Mouse (Mus musculus) adipocyte (in vitro differentiated cells): Measurements from ENCODE around the gene Klc1.

Experiments used
- DNase-seq: peaks from one replicate; pipeline ENCODE4 v3.0.0-alpha.2; 2016; ENCODE audit warnings: low spot score

Klc1 gene

DNA sequence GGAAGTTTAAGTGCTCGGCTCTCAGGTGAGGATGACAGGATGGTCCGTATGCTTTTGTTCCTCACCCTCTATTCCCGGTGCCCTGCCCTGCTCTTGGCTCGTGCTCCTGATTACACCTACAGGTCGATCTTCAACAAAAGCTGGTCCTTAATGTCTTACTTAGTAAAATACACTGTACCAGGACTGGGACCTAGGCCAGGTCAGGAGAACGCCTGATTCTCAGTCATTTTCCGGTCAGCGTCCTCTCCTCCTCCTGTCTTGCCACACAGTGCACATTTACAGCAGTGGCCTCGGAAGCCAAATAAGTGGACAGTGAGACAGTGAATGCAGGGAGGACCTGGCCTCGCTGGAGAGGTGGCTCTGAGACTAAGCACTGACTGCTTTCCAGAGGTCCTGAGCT lies 12.0 kb downstream of the Klc1 start:
- no peak for DNase-seq

DNA sequence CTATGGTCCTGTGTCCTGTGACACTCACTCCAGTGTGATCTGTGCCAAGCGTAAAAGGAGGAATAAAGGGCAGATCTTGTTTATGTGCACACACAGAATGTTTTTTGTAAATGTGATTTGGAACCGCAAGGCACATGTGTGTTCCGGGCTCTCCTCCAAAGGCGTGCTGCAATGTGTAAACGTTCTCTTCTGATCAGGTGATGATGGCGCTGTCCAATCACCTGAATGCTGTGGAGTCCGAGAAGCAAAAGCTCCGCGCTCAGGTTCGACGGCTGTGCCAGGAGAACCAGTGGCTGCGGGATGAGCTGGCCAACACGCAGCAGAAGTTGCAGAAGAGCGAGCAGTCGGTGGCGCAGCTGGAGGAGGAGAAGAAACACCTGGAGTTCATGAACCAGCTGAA lies 15.5 kb downstream of the Klc1 start:
- no peak for DNase-seq

DNA sequence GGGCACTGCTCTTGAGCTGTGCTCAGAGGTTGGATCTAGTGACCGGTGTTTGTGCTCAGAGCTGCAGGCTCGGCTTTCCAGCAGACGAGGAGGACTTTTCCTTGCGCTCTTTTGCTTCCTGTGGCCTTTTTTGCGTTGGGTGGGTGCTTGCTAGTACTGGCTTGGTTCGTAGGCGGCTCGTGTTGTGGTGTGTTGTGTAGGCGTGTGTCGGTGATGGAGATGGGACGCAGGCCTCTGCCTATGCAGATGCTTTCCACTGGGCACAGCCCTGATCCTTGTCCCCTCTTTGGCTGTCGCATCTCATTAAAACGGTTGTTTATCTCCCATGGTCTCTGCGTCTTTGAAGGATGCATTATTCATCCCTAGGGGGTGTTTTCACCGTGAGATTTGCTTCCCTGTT lies 16.2 kb downstream of the Klc1 start:
- no peak for DNase-seq

DNA sequence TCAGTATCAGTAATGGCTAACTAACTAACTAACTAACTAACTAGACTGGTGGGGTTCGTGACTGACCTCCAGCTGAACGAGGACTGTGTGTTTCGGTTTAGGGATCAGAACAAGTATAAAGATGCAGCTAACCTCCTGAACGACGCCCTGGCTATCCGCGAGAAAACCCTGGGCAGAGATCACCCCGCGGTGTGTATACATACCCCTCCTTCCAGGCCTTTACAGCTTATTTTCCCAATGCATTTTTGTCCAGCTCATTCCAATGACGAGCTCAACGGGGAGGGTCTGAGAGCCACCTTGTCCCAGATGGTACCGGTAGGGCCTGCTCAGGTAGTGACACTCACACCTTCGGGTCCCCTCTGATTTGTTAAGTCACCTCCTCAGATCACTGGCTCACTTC lies 19.3 kb downstream of the Klc1 start:
- DNase-seq, result no peak

DNA sequence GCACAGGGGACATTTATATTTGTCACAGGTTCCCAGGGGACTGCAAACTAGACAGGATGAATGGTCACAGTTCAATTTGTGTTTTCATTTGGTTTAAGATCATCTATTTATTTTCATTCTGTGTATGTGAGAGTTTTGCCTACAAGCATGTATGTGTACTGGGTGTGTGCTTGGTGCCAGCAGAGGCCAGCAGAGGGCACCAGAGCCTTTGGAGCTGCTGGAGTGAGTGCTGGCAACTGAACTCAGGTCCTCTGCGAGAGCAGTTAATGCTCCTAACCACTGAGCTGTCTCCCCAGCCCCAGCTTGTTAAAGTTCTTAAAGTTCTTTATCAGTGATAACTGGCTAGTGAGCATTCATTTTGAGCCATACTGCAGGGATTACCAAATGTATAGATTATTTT lies 20.9 kb downstream of the Klc1 start:
- DNase-seq, result no peak

DNA sequence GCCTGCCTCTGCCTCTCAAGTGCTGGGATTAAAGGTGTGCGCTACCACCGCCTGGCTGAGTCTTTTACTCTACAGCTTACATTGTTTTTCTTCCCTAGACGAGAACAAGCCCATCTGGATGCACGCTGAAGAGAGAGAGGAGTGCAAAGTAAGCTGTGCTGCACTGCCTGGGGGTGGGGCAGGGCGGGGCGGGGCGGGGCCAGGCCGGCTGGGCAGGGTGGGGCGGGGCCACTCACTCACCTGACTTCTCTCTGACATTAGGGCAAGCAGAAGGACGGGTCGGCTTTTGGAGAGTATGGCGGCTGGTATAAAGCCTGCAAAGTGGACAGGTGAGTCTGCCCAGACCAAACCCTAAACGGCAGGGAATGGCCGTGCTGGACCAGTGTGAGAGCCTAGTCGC lies 26.5 kb downstream of the Klc1 start:
- DNase-seq, result no peak

DNA sequence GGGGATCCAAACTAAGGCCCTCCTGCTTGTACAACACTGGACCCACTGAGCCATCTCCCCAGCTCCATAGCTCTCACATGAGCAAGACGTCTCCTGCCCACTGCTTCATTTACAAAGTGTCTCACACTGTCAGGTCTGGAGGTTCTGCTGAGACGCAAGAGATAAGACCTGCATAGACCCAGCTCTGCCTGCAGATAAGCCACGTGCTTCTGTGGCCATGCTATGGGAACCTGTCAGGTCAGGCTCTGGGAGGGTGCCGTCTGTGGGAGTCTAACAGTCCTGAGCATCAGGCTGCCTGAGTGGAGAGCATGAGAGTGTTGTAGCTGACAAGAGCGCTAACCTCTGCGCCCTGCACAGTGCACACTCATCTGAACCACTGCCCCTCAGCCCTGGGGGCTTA lies 28.4 kb downstream of the Klc1 start:
- no peak for DNase-seq

DNA sequence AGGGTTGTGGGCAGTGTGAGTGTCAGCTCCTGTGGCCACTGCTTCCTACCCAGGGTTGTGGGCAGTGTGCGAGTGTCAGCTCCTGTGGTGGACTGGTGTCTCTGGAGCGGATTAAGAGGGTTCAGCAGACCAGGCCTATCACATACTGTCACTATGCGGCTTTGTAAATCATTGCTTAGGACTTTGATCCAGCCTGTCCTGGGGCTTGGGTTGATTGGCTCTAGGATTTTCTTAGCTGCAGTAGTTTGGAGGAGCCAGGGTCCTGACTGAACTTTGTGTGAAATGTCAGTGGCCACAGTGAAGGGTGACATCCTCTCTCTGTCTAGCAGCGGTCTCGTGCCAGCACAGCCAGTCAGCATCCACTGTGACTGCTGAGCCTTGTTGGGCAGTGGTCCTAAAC lies 31.4 kb downstream of the Klc1 start:
- DNase-seq, result no peak

DNA sequence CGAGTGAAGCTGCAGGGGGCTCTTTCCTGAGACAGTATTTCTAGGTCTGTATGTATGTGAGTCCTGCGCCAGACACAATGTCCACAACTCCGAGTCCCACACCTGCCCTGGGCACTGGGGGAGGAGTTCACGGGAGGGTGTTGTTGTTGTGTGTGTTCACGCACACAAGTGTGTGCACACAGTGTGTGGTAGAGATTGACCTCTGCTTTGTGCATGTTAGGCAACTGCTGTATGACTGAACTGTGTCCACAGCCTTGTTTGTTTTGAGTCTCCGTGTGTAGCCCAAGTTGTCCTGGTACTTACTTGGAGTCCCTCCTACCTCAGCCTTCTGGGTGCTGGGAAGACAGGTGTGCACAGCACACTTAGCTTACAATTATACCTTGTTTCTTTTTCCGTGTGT lies 32.0 kb downstream of the Klc1 start:
- DNase-seq, result no peak

DNA sequence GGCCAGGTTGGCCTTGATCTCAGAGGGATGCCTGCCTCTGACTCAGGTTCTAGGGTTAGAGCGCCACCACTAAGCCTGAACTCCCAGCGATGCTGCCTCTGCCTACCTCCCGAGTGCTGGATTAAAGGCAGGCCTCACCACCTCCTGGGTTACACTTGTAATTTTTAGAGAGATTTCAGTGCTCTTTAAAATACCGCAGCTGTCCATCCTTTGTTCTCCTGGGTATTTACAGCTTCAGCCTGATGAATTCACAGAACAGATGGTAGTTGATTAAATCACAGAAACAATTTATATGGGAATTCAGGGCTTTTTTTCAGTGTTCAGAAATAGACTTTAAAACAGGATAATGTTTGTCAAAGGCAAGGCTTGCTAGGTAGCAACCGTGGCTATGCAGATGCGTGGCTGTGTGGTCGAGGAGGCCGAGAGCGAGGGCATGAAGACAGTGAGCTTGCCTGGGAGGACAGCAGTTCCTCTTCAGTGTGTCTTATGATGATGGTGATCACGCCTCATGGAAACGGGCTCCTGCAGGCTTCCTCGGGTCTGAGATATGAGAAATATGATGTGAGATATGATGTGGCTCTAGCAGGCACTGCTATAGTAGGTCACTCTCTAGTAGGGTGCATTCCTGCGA lies 32.9 kb downstream of the Klc1 start:
- no peak for DNase-seq

DNA sequence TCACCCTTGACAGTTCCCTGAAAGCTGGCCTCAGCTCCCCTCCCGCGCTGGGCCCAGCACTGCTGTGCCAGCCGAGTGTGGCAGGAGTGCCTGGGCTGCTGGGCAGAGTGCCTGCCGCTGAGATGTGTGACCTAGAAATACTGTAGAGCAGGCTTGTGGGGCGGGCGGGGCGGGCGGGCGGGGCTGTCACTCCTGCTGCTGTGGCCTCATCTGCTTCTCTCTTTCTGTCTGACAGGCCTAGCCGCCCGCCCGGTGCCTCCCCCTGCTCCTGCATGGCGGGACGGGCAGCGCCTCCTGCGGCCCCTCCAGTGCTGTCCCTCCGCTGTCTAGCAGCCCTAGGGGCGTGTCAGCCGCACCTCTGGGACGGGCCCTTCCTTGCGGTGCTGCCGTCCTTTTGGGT lies 35.5 kb downstream of the Klc1 start:
- peak; percentile 78 for DNase-seq

DNA sequence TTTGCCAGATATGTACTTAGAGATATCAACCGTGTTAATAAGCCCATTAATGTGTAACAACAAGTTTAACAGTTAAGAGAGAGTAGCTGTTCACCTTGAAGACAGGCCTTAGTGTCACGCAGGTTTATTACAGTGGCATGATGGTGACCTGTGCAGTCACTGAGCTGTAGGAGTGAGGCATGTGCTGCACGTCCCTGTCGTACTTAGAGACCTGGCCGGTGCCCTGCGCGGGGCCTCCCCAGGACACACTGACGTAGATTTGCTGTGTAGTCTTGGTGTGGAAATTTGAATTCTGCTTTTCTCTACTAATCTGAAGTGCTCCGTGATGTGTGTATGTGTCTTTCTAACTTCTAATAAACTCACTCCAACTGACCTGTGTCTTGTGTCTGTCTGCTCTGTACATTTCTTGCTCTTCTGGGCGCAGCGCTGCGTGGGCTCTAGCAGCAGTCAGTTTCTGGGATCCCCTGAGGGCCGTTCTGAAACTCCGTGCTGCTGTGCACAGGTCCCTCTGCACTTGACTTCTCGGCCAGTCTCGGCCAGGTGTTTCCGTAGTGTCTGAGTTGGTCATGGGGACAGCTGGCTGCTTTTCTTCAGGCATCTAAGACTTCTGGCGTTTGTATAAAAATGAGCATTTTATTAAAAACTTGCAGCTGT lies 36.0 kb downstream of the Klc1 start:
- no peak for DNase-seq

DNA sequence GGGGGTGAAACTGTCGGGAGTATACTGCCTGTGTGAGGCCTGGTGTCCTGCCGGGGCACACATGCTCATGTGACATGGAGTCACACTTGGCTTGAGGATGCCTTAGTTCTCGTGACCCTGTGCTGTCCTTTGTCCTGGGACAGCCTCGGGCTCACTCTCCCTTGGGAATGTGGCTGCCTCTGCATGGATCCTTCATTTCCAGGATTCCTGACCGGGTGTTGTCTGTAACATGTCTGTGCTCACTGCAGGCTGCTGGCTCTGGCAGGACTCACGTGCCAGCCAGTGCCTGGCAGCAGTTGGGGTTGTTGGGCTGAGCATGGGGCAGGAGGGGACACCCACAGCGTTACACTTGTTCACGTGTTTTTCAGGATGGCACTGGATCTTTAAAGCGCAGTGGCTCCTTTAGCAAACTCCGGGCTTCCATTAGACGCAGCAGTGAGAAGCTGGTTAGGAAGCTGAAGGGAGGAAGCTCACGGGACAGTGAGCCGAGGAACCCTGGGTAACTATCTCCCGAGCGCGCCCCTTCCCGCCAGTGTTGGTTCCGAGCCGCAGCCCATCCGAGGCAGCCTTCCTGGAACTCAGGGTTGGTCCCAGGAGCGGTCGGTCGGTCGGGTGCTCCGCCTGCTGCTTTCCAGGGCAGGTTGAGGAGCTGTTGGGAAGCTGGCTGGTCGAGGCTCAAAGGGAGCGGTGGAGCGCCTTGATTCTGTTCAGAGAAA lies 36.7 kb downstream of the Klc1 start:
- peak; percentile 34 for DNase-seq

DNA sequence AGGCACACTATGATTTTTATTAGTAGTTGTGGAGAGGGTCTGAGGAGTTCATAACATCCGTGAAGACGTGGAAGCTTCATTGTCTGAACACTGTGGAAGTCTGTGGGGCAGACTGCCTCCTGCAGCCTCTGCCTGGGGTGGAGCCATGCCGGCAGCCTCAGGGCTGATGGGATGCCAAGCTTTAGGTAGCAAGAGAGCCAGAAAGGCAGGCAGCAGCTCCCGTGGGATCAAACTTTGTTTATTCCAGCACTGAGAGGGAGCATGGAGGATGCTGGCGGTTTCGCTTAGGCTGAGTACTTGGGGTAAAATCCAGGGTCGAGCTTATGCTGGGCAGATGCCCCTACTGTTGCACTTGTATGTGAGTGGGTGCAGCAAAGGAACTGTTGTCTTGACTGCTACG lies 38.6 kb downstream of the Klc1 start:
- peak; percentile 57 for DNase-seq

DNA sequence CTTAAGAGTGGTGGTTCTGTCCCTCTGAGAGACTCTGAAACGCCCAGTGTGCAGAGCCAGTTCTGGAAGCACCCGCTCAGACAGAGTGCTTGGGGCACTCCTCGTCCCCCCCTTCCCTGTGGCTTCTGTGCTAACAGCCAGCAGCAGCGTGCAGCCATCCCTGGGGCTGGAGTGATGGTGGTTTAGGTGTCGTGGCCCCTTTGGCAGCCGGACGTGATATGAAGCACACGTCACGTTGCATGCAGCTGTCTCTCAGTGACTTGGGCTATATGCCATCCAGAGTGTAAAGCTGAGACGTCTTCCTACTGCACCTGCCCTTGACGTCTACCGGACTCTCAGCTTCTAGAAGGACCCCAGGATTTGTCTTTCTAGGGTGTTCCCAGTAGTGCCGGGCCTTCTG lies 39.8 kb downstream of the Klc1 start:
- no peak for DNase-seq

DNA sequence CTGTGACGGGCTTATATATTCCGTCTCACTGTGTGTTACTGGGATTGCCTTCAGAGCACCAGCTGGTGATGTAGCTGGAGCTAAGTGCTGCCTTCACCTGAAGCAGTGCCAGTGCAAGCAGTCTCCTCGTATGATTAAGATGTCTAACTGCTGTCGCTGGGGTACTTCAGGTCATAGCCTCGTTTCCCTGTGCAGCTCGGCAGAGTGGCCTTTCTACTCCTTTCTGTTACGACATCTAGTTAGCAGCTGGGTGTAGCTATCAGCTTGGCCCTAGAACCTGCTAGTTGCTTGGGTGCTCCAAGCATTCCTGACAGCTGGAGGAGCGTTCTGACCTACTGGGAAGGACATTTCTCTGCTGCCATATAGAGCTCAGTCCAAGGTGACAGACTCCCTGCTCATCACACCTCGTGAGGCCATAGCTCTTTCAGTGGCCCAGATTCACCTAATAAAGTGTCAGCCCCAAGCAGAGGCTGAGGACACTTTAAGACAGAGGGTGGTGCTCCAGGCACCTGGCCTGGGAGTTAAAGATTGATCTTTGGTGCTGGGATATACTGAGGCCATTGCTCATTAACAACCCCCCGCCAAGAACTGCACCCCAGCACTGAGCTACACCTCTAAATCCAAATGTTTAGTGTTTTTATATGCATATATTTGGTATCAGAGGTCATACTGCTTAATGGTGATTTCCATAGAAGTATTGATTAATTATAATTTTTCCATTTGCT lies 42.0 kb downstream of the Klc1 start:
- peak; percentile 74 for DNase-seq

DNA sequence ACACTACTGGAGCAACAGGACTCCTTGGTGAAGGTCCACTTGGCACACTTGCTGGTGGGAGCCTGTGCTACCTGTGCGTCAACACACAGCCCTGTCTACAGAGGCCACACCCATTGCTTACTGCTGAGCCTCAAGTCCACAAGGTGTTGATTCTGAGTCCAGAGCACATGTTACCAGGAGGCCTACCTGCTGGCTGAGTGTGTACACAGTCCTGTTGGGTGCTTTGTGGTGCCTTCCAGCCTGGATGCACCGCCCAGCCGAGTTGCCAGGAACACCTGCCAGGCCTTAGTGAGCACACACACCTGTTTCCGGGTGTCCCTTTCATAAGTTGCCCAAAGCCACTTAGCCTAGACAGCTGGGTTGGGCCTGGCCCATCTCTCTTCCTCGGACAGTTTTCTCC lies 44.9 kb downstream of the Klc1 start:
- no peak for DNase-seq

DNA sequence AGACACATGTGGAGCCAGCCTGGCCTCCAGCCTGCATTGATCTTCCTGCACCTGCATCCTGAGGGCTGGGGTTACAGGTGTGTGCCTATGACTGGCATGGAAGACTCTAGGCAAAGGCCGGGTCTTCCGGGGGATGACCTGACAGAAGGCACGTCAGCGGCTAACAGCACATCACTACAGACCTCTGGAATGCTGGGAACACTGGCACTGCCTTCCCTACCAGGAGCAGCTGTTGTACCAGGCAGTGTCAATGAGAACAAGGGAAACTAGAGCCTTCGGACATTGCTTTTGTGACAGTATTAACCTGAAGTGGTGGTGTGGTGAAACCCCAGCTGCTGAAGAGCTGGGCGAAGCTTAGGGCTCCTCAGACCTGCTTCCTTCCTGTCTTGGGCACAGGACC lies 50.1 kb downstream of the Klc1 start:
- DNase-seq, result no peak

DNA sequence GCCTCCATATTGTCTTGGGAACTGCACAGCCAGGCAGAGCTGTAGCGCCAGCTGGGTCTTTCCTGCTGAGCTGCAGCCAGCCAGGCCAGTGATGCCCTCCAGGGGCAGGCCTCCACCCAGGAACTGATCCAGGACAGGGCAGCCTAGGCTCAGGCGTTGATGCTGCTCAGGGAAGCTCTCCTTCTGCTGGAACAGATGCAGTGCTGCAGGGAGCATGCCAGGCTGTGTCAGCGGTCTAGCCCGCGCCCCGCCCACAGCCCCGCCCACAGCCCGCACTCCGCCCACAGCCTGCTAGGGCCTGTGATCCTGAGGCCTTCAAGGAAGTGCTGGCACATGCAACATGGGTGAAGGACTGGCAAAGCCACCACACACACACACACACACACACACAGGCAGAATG lies 51.1 kb downstream of the Klc1 start:
- peak; percentile 90 for DNase-seq

DNA sequence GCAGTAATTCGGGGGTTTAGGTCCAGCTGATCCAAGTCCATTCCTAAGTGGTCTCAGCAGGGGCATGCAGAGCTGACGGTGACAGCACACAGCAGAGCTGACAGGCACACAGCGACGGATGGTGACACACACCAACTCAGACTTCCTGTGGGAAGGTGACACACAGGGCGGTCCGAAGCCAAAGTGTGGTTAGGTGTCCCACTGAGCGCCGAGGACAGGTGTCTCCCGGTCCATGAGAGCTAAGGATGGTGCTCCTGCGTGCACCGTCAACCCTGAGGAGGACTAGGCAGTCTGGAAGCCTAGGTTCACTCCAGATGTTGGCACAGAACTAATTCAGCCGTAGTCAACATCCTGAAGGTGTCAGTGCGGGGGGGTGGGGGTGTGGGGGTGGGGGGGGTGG lies 53.4 kb downstream of the Klc1 start:
- DNase-seq, result no peak

DNA sequence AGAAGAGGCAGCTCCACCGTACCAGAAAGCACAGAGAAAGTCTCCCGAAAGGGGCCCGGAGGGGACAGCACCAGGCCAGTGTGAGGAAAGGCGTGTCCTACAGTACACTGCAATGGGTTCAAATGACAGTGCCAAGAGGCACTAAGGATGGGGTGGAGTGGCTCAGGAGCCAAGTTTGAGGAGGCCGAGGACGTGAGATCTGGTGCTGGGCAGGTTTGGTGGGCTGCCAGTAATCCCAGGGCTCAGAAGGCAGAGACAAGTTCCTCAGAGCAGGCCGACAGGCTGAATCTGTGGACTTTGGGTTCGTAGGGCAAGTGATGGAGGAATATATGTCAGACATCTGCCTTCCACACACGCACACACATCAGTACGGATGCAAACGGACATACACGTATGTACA lies 54.0 kb downstream of the Klc1 start:
- DNase-seq, result peak; percentile 59

DNA sequence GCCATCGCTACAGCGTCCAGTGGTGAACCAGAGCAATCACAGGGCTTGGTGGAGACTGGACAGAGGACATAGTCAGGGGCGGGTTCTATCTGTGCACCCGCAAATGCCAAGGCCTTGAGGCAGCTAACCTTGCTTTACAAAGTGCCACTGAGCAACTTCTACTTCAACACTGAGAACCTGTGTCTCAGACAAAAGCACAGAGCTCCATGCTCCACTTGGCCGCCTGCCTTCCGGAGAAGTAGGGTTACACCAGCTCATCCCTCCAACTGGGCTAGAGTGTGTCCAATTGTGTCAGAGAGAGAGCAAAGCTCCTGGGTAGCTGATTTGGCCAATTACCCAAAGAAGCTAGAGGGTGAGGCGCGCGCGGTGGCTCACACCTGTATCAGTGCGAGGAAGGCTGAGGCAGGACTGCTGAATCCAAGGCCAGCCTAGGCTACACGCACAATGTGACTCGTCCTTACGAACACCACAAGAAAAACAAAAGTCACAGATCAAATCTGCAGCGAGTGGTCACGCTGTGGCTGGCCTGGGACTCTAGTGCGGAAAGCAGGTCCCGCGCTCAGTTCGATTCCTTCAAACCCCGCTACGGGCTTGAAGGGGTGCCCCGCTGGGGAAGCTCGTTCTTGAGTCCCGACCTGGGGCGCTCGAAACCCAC lies 54.6 kb downstream of the Klc1 start:
- DNase-seq, result peak; percentile 96
